Mouse (Mus musculus) heart, embryonic 11.5 days (tissue): ENCODE results near the gene Synj2. TPM values are rescaled to one million over a fixed set of nuclear protein-coding genes. Genes with fewer than 3 reads are reported as not detected.

ENCODE experiments used
- ATAC-seq: fragments of 200-750 bp; cut with Nextera tagmentation; replicated peaks from 2 replicates; pipeline ENCODE4 v1.8.0; 2017; ENCODE audit warnings: moderate library complexity; ENCODE audit not compliant: insufficient number of reproducible peaks, low FRiP score, low TSS enrichment
- H3K27ac ChIP-seq: fragments of 300-500 bp; sonication (generic); 2 replicates; pipeline ENCODE4 v1.5.1; 2014; ENCODE audit warnings: mild to moderate bottlenecking, low read depth, low read length
- H3K27me3 ChIP-seq: fragments of 300-500 bp; sonication (generic); 2 replicates; pipeline ENCODE4 v1.6.1; 2014; ENCODE audit warnings: mild to moderate bottlenecking, low read length, mixed read lengths; ENCODE audit not compliant: control insufficient read depth, insufficient read depth
- H3K36me3 ChIP-seq: fragments of 300-500 bp; sonication (generic); 2 replicates; pipeline ENCODE4 v1.6.1; 2014; ENCODE audit warnings: mild to moderate bottlenecking, low read length, moderate library complexity, mixed read lengths; ENCODE audit not compliant: control insufficient read depth, insufficient read depth
- H3K4me1 ChIP-seq: fragments of 300-500 bp; sonication (generic); 2 replicates; pipeline ENCODE4 v1.6.1; 2014; ENCODE audit warnings: low read length; ENCODE audit not compliant: control insufficient read depth, insufficient read depth
- H3K4me2 ChIP-seq: fragments of 300-500 bp; sonication (generic); 2 replicates; pipeline ENCODE4 v1.6.1; 2014; ENCODE audit warnings: mild to moderate bottlenecking, moderate library complexity
- H3K4me3 ChIP-seq: fragments of 300-500 bp; sonication (generic); 2 replicates; pipeline ENCODE4 v1.5.1; 2014; ENCODE audit warnings: low read depth, low read length
- H3K9ac ChIP-seq: fragments of 300-500 bp; sonication (generic); 2 replicates; pipeline ENCODE4 v1.6.1; 2014; ENCODE audit warnings: mild to moderate bottlenecking, low read depth, low read length, moderate library complexity
- H3K9me3 ChIP-seq: fragments of 300-500 bp; sonication (generic); replicated peaks from 2 replicates; pipeline ENCODE4 v1.6.1; 2016; ENCODE audit warnings: low read length; ENCODE audit not compliant: control insufficient read depth
- WGBS: fragments of 180-500 bp; shearing (Covaris S2); extraction: QIAGEN DNeasy Blood & Tissue Kit; methylation state at CpG from one replicate; pipeline ENCODE4 v1.1.7; 2014; ENCODE audit not compliant: insufficient replicate concordance; 5-methylcytosine and 5-hydroxymethylcytosine counted together
- polyA plus RNA-seq: library from polyadenylated mRNA; unstranded; fragments of >200 nt; fragmentation: Nextera tagmentation; extraction: Ambion mirVana; gene quantifications from 2 replicates; pipeline ENCODE4 v1.2.1, GENCODE M21; 2014

Gene Synj2
- polyA plus RNA-seq, 1 experiment from 2014 or later: 3.0 TPM

DNA sequence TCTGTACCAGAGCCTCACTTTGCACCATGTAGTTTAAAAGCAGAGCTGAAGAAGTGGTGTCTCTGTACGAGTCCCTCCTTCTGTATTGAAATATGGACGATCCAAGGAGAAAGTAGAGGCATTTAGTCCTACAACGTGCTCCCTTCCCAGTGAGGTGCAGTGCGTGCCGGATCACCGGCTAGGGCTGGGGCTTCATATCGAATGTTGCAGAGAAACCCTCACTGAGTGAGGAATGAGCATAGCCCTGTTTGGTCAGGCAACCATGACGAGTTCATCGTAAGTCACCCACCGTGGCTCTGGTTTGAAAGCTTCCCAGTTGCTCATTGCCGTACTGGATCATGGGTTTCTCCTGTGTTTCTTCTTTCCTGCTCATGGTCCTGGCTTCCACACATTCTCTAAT is 95.8 kb downstream of the Synj2 start:
- WGBS: 88% methylated on average over 11 of the region's 11 CpGs
- no peaks in the 10 kb centered on the region for H3K36me3 ChIP-seq

DNA sequence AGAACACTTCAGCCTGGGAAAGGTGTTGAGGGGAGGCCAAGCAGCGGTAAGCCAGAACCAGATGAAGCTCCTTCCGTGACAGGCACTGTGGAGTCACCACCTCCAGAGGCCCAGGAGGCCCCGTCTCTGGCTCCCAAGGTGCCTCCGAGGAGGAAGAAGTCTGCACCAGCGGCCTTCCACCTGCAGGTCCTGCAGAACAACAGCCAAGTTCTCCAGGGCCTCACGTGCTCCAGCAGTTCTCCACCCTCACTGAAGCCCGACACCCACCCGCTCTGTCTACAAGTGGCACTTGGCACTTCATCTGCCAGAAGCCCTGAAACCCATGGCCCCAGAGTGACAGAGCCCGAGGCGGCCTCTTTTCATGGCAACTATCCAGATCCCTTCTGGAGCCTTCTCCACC is 96.4 kb downstream of the Synj2 start:
- no peak overlapping the region for H3K4me2 ChIP-seq
- no peaks in the 10 kb centered on the region for H3K4me1 ChIP-seq
- no peak overlapping the region for H3K9ac ChIP-seq
- no peaks in the 10 kb centered on the region for H3K9me3 ChIP-seq
- no peak for ATAC-seq
- H3K4me3 ChIP-seq: no peak overlapping the region
- H3K36me3 ChIP-seq: no peaks in the 10 kb centered on the region
- no peak overlapping the region for H3K27ac ChIP-seq
- H3K27me3 ChIP-seq: no peaks in the 10 kb centered on the region; the same call in 1 of the 2 replicates
- WGBS: 82% methylated on average over 10 of the region's 10 CpGs

More for the DNA sequence above, 95.8 kb downstream of the Synj2 start:
- Histone ChIP-seq H3K9ac (no peak overlapping the region), H3K4me3 (no peak overlapping the region), H3K27ac (no peak overlapping the region), H3K4me1 (no peaks in the 10 kb centered on the region), H3K4me2 (no peak overlapping the region), H3K27me3 (no peaks in the 10 kb centered on the region; the same call in 1 of the 2 replicates), H3K9me3 (no peaks in the 10 kb centered on the region)
- no peak for ATAC-seq

DNA sequence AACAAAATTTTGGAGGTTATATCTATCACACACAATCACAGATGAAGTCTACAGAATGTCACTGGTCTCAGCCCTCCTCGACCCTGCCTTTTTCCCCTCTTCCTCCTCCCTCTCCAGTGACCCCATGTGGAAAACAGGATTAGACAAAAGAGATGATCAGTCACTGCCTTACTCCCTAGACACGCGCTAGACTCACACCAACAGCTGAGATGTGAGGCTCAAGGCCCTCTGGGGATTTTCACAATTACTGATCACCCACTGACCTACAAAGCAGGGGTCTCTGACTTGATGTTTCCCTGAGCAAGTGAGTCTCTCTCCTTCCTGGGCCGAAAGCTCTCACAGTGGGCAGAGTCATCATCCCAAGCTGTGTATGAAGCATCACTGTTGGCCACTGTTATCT is 111.7 kb downstream of the Synj2 start:
- 76% methylated on average over 4 of the region's 4 CpGs for WGBS
- Histone ChIP-seq H3K9ac (no peak overlapping the region), H3K27ac (no peak overlapping the region), H3K4me2 (no peak overlapping the region), H3K36me3 (no peaks in the 10 kb centered on the region; the same call in 1 of the 2 replicates), H3K4me1 (no peaks in the 10 kb centered on the region), H3K9me3 (no peaks in the 10 kb centered on the region), H3K27me3 (no peaks in the 10 kb centered on the region), H3K4me3 (no peak overlapping the region)
- ATAC-seq: no peak

DNA sequence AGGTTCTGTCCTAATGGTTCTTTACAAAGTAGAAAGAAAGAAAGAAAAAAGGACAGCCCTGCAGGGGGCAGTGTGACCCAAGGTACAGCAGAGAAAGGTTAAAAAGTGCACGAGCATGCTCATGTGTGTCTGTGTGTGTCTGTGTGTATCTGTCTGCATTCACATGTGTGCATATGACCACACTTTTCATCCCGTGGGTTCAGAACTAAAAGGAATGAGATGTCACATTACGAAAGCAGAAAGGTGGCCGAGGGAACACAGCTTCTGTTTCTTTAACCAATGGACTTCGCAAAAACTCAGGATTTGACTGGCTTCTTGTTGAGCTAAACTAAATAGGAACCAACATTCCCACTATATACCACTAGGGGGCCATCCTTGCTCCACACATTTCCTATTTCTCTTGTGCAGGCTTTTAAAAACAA is 113.9 kb downstream of the Synj2 start:
- no peak overlapping the region for H3K9ac ChIP-seq
- H3K27ac ChIP-seq: no peak overlapping the region
- no peak overlapping the region for H3K4me3 ChIP-seq
- no peaks in the 10 kb centered on the region for H3K27me3 ChIP-seq
- H3K4me2 ChIP-seq: no peak overlapping the region
- no peak for ATAC-seq
- 25% methylated on average over 5 of the region's 5 CpGs for WGBS
- H3K4me1 ChIP-seq: no peaks in the 10 kb centered on the region
- no peaks in the 10 kb centered on the region for H3K9me3 ChIP-seq
- H3K36me3 ChIP-seq: no peaks in the 10 kb centered on the region

DNA sequence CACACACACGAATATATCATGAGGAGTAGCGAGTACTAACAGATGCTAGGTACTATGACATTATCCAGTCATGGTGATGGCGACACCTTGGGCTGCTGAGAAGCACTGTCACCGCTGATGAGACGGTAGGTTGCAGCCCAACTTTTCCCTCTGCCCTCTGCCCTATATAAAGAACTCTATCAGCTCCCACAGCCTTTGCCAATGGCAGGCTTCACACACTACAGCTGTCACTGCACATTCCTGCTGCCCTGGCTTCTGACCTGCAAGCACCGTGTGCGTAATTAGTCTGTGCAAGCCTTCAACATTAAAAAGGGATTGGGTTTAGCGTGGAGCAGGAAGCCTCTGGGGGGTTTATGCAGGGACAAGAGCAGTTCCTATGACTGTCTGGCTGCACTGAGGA is 121.7 kb downstream of the Synj2 start:
- H3K27ac ChIP-seq: no peak overlapping the region
- H3K9me3 ChIP-seq: no peaks in the 10 kb centered on the region
- H3K27me3 ChIP-seq: no peaks in the 10 kb centered on the region
- no peak overlapping the region for H3K9ac ChIP-seq
- no peak overlapping the region for H3K4me3 ChIP-seq
- no peaks in the 10 kb centered on the region for H3K4me1 ChIP-seq
- 54% methylated on average over 8 of the region's 8 CpGs for WGBS
- H3K4me2 ChIP-seq: no peak overlapping the region
- peaks cover 7% of the 10 kb centered on the region for H3K36me3 ChIP-seq
- no peak for ATAC-seq

DNA sequence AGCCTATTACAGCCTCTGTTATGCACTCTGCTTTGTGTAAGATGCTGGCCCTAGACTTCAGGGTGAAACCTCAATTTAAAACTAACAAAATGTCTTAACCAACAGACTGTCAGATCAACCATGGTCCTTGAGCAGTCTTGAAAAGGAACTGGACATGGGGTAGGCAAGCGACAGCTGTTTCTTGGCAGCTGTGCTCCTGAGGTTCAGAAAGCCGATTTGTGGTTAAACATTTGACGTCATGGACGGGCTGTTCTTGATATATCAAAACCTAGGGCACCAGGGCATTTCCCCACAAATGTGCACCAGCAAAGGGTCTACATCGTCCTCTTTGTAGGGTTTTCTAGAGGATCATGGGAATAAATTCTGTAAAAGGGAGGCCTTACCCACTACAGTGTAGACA is 122.5 kb downstream of the Synj2 start:
- Histone ChIP-seq H3K36me3 (peaks cover 7% of the 10 kb centered on the region), H3K4me1 (no peaks in the 10 kb centered on the region), H3K4me3 (no peak overlapping the region), H3K4me2 (no peak overlapping the region), H3K27ac (no peak overlapping the region), H3K9me3 (no peaks in the 10 kb centered on the region), H3K9ac (no peak overlapping the region), H3K27me3 (no peaks in the 10 kb centered on the region)
- no peak for ATAC-seq
- 84% methylated on average over 5 of the region's 5 CpGs for WGBS

DNA sequence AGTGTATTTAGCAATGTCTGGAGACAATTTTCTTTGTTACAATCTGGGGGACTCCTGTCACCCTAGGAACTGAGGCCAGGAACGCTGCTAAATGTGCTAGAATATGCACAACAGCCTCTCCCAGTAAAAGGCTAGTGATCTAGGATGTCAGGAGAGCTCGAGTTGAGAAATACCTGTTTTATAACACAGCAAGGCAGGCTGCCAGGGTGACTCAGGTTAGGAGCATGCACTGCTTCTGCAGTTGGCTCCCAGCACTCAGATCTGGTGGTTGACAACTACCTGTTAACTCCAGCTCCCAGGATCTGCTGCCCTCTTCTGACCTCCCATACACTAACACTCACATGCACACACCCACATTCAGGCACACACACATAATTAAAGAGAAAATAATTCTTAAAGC is 124.9 kb downstream of the Synj2 start:
- Histone ChIP-seq H3K36me3 (peaks cover 7% of the 10 kb centered on the region), H3K9me3 (no peaks in the 10 kb centered on the region), H3K27me3 (no peaks in the 10 kb centered on the region), H3K4me2 (no peak overlapping the region), H3K4me1 (no peaks in the 10 kb centered on the region), H3K27ac (no peak overlapping the region), H3K4me3 (no peak overlapping the region), H3K9ac (no peak overlapping the region)
- no peak for ATAC-seq
- WGBS: 92% methylated on average over 2 of the region's 2 CpGs

DNA sequence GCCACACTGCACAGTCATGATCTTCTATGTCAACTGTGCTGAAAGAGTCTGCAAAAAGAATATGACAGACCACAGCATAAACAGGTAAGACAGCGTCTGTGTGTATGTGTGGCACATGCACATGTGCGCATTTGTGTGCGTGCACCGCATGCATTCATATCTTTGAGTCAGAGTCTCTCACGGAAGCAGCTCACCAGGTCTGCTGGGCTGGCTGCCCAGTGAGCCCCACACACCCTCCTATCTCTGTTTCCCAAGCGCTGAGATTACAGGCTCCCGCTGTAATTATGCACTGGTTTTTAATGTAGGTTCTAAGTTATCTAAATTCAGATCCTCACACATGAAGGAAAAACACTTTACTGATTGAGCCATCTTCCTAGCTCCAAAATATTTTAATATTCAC is 126.5 kb downstream of the Synj2 start:
- Histone ChIP-seq H3K4me2 (no peak overlapping the region), H3K4me3 (no peak overlapping the region), H3K27me3 (no peaks in the 10 kb centered on the region), H3K27ac (no peak overlapping the region), H3K4me1 (no peaks in the 10 kb centered on the region), H3K9me3 (no peaks in the 10 kb centered on the region), H3K36me3 (peaks cover 7% of the 10 kb centered on the region), H3K9ac (no peak overlapping the region)
- no peak for ATAC-seq
- WGBS: 91% methylated on average over 7 of the region's 7 CpGs

DNA sequence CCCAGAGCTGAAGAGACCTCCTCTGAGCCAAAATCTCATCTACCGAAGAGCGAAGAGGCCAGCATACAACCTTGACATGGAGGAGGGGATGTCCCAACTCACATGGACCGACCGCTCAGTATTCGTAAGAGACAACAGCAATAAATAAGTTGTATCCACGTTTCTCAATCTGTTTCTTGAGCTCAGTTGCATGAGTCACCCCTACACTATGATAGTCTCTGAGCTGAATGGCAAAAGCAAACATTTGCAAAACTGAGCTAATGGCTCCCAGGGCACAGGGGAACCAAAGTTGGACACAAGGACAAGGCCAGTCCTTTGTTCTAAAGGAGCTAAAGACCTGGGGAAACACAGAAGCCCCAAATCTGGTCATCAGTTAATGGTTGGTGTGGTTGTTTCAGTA is 128.8 kb downstream of the Synj2 start:
- 88% methylated on average over 6 of the region's 6 CpGs for WGBS
- peaks cover 11% of the 10 kb centered on the region for H3K36me3 ChIP-seq
- no peak for ATAC-seq

More for the DNA sequence above, 128.8 kb downstream of the Synj2 start:
- H3K27ac ChIP-seq: no peak overlapping the region
- H3K4me2 ChIP-seq: no peak overlapping the region
- H3K4me1 ChIP-seq: no peaks in the 10 kb centered on the region
- H3K27me3 ChIP-seq: no peaks in the 10 kb centered on the region
- no peak overlapping the region for H3K9ac ChIP-seq
- H3K4me3 ChIP-seq: no peak overlapping the region
- no peaks in the 10 kb centered on the region for H3K9me3 ChIP-seq
